Mouse (Mus musculus) cortical plate, adult 2 months (tissue): ENCODE measurements around the gene Dclk1.

Source experiments
- CTCF ChIP-seq: fragments of 200-500 bp; IDR thresholded peaks from 2 replicates; pipeline ENCODE4 v1.5.1; 2011; ENCODE audit warnings: mild to moderate bottlenecking, control low read depth, low read length; ENCODE audit not compliant: insufficient read depth; ENCODE audit errors: extremely low read depth
- POLR2A ChIP-seq: fragments of 200-500 bp; IDR thresholded peaks from 2 replicates; pipeline ENCODE4 v1.6.1; 2011; ENCODE audit warnings: mild to moderate bottlenecking, low read length, control low read depth; ENCODE audit not compliant: insufficient read depth; ENCODE audit errors: extremely low read depth

- TF ChIP-seq CTCF (no peak), POLR2A (no peak)
These were observed 268.0 kb downstream of the Dclk1 start for GRCm38 (mm10) chr3:55510198-55510597.
